Mouse (Mus musculus): ENCODE results near the gene Kmt2e. TPM values are rescaled to one million over a fixed set of nuclear protein-coding genes. Genes with fewer than 3 reads are reported as not detected.

Gene Kmt2e
- polyA plus RNA-seq, 1 experiment from 2014 or later: 122 TPM

- Histone ChIP-seq H3K4me1 (replicated peaks; ENCODE audit: control insufficient read depth, insufficient read depth, low read length) (peaks cover 6% of the 10 kb centered on the region), H3K9me3 (ENCODE audit: control insufficient read depth, low read length) (no peaks in the 10 kb centered on the region), H3K27me3 (ENCODE audit: control insufficient read depth, insufficient read depth, low read length) (no peaks in the 10 kb centered on the region), H3K9ac (ENCODE audit: low read depth, low read length) (no peak overlapping the region), H3K36me3 (ENCODE audit: control insufficient read depth, insufficient read depth, low read length) (no peaks in the 10 kb centered on the region), H3K27ac (ENCODE audit: low read depth, low read length) (peak overlapping the region; percentile 79), H3K4me2 (replicated peaks; ENCODE audit: low read depth, low read length) (no peak overlapping the region), H3K4me3 (ENCODE audit: low read depth, low read length) (no peak overlapping the region)
- ATAC-seq (ENCODE audit: low FRiP score) (peak; percentile 66), DNase-seq (ENCODE audit: low spot score) (peak; percentile 74)
- 27% methylated on average over 12 of the region's 12 CpGs for WGBS
These were observed 20.4 kb upstream of the Kmt2e start for GRCm38 (mm10) chr5:23413575-23414470.

- Histone ChIP-seq H3K27ac (ENCODE audit: low read depth, low read length) (peak overlapping the region; percentile 79), H3K4me2 (replicated peaks; ENCODE audit: low read depth, low read length) (no peak overlapping the region), H3K9ac (ENCODE audit: low read depth, low read length) (no peak overlapping the region), H3K27me3 (ENCODE audit: control insufficient read depth, insufficient read depth, low read length) (no peaks in the 10 kb centered on the region), H3K36me3 (ENCODE audit: control insufficient read depth, insufficient read depth, low read length) (no peaks in the 10 kb centered on the region), H3K4me1 (replicated peaks; ENCODE audit: control insufficient read depth, insufficient read depth, low read length) (peaks cover 6% of the 10 kb centered on the region), H3K9me3 (ENCODE audit: control insufficient read depth, low read length) (no peaks in the 10 kb centered on the region), H3K4me3 (ENCODE audit: low read depth, low read length) (no peak overlapping the region)
- DNase-seq (ENCODE audit: low spot score) (peak; percentile 39), ATAC-seq (ENCODE audit: low FRiP score) (no peak)
- 26% methylated on average over 4 of the region's 4 CpGs for WGBS
These were observed 19.6 kb upstream of the Kmt2e start for GRCm38 (mm10) chr5:23414490-23415126.

GRCm38 (mm10) chr5:23415571-23416285, 18.5 kb upstream of the Kmt2e start:
- no peak overlapping the region for H3K9ac ChIP-seq (ENCODE audit: low read depth, low read length)
- H3K4me1 ChIP-seq (replicated peaks; ENCODE audit: control insufficient read depth, insufficient read depth, low read length): peaks cover 6% of the 10 kb centered on the region
- no peaks in the 10 kb centered on the region for H3K36me3 ChIP-seq (ENCODE audit: control insufficient read depth, insufficient read depth, low read length)
- H3K27me3 ChIP-seq (ENCODE audit: control insufficient read depth, insufficient read depth, low read length): no peaks in the 10 kb centered on the region
- no peaks in the 10 kb centered on the region for H3K9me3 ChIP-seq (ENCODE audit: control insufficient read depth, low read length)
- ATAC-seq (ENCODE audit: low FRiP score) (no peak), DNase-seq (ENCODE audit: low spot score) (peak; percentile 76)
- no peak overlapping the region for H3K4me3 ChIP-seq (ENCODE audit: low read depth, low read length)
- WGBS: 35% methylated on average over 7 of the region's 7 CpGs
- no peak overlapping the region for H3K4me2 ChIP-seq (replicated peaks; ENCODE audit: low read depth, low read length)
- H3K27ac ChIP-seq (ENCODE audit: low read depth, low read length): peak overlapping the region; percentile 37; the same call in 1 of the 2 replicates

- Histone ChIP-seq H3K4me1 (replicated peaks; ENCODE audit: control insufficient read depth, insufficient read depth, low read length) (peaks cover 6% of the 10 kb centered on the region), H3K9ac (ENCODE audit: low read depth, low read length) (no peak overlapping the region), H3K9me3 (ENCODE audit: control insufficient read depth, low read length) (no peaks in the 10 kb centered on the region), H3K4me3 (ENCODE audit: low read depth, low read length) (no peak overlapping the region), H3K27ac (ENCODE audit: low read depth, low read length) (peak overlapping the region; percentile 37; the same call in 1 of the 2 replicates), H3K4me2 (replicated peaks; ENCODE audit: low read depth, low read length) (no peak overlapping the region), H3K36me3 (ENCODE audit: control insufficient read depth, insufficient read depth, low read length) (no peaks in the 10 kb centered on the region), H3K27me3 (ENCODE audit: control insufficient read depth, insufficient read depth, low read length) (no peaks in the 10 kb centered on the region)
- 64% methylated on average over 6 of the region's 6 CpGs for whole genome bisulfite sequencing
- ATAC-seq (ENCODE audit: low FRiP score) (no peak), DNase-seq (ENCODE audit: low spot score) (no peak)
These were observed 18.0 kb upstream of the Kmt2e start for GRCm38 (mm10) chr5:23416286-23416643.

GRCm38 (mm10) chr5:23417716-23418115, 16.5 kb upstream of the Kmt2e start:
- Histone ChIP-seq H3K4me2 (replicated peaks; ENCODE audit: low read depth, low read length) (peak overlapping the region; percentile 74), H3K9ac (ENCODE audit: low read depth, low read length) (peak overlapping the region; percentile 69; the same call in 1 of the 2 replicates), H3K4me3 (ENCODE audit: low read depth, low read length) (peak overlapping the region; percentile 44), H3K36me3 (ENCODE audit: control insufficient read depth, insufficient read depth, low read length) (no peaks in the 10 kb centered on the region), H3K4me1 (replicated peaks; ENCODE audit: control insufficient read depth, insufficient read depth, low read length) (peaks cover 6% of the 10 kb centered on the region), H3K27ac (ENCODE audit: low read depth, low read length) (peak overlapping the region; percentile 87), H3K9me3 (ENCODE audit: control insufficient read depth, low read length) (no peaks in the 10 kb centered on the region), H3K27me3 (ENCODE audit: control insufficient read depth, insufficient read depth, low read length) (no peaks in the 10 kb centered on the region)
- ATAC-seq (ENCODE audit: low FRiP score): no peak
- WGBS: 84% methylated on average over 2 of the region's 2 CpGs
- no peak for DNase-seq (ENCODE audit: low spot score)

- WGBS: 2% methylated on average over 40 of the region's 40 CpGs
- DNase-seq (ENCODE audit: low spot score) (peak; percentile 82), ATAC-seq (ENCODE audit: low FRiP score) (peak; percentile 83)
- Histone ChIP-seq H3K36me3 (ENCODE audit: control insufficient read depth, insufficient read depth, low read length) (0 out of 2 replicates have a peak, but pooled peaks cover 2% of the 10 kb centered on the region), H3K9me3 (ENCODE audit: control insufficient read depth, low read length) (no peaks in the 10 kb centered on the region), H3K27ac (ENCODE audit: low read depth, low read length) (peak overlapping the region; percentile 87), H3K9ac (ENCODE audit: low read depth, low read length) (peak overlapping the region; percentile 69), H3K4me2 (replicated peaks; ENCODE audit: low read depth, low read length) (peak overlapping the region; percentile 74), H3K4me1 (replicated peaks; ENCODE audit: control insufficient read depth, insufficient read depth, low read length) (peaks cover 6% of the 10 kb centered on the region), H3K27me3 (ENCODE audit: control insufficient read depth, insufficient read depth, low read length) (no peaks in the 10 kb centered on the region), H3K4me3 (ENCODE audit: low read depth, low read length) (peak overlapping the region; percentile 44)
These were observed 16.0 kb upstream of the Kmt2e start for GRCm38 (mm10) chr5:23418147-23418781.

- H3K27me3 ChIP-seq (ENCODE audit: control insufficient read depth, insufficient read depth, low read length): no peaks in the 10 kb centered on the region
- DNase-seq (ENCODE audit: low spot score) (no peak), ATAC-seq (ENCODE audit: low FRiP score) (no peak)
- H3K4me2 ChIP-seq (replicated peaks; ENCODE audit: low read depth, low read length): peak overlapping the region; percentile 74
- 0 out of 2 replicates have a peak, but pooled peaks cover 2% of the 10 kb centered on the region for H3K36me3 ChIP-seq (ENCODE audit: control insufficient read depth, insufficient read depth, low read length)
- WGBS: 7% methylated on average over 18 of the region's 18 CpGs
- peaks cover 6% of the 10 kb centered on the region for H3K4me1 ChIP-seq (replicated peaks; ENCODE audit: control insufficient read depth, insufficient read depth, low read length)
- H3K27ac ChIP-seq (ENCODE audit: low read depth, low read length): peak overlapping the region; percentile 87
- peak overlapping the region; percentile 69; the same call in 1 of the 2 replicates for H3K9ac ChIP-seq (ENCODE audit: low read depth, low read length)
- H3K4me3 ChIP-seq (ENCODE audit: low read depth, low read length): peak overlapping the region; percentile 44
- H3K9me3 ChIP-seq (ENCODE audit: control insufficient read depth, low read length): no peaks in the 10 kb centered on the region
These were observed 15.2 kb upstream of the Kmt2e start for GRCm38 (mm10) chr5:23418797-23419595.

All from hindbrain, embryonic 11.5 days (tissue).